Mouse (Mus musculus): ENCODE data around the gene Gak. TPM values are rescaled to one million over a fixed set of nuclear protein-coding genes. Genes with fewer than 3 reads are reported as not detected.
"Not testable (repeated sequence)": the region's sequence is repeated elsewhere in the genome, so short reads cannot be mapped to it uniquely, and the experiment has no call there.

Gene Gak
- polyA plus RNA-seq, 1 experiment from 2014 or later: 61.2 TPM

- Histone ChIP-seq H3K4me1 (replicated peaks; ENCODE audit: control insufficient read depth, insufficient read depth, low read length) (no peaks in the 10 kb centered on the region), H3K27me3 (replicated peaks; ENCODE audit: control insufficient read depth, insufficient read depth, low read length) (no peaks in the 10 kb centered on the region), H3K9me3 (ENCODE audit: control insufficient read depth) (no peaks in the 10 kb centered on the region), H3K4me3 (ENCODE audit: low read depth, low read length) (no peak overlapping the region), H3K4me2 (replicated peaks; ENCODE audit: low read depth) (no peak overlapping the region), H3K27ac (ENCODE audit: low read depth, low read length) (no peak overlapping the region), H3K9ac (ENCODE audit: low read depth, low read length) (no peak overlapping the region), H3K36me3 (ENCODE audit: control insufficient read depth, insufficient read depth) (peaks cover 66% of the 10 kb centered on the region)
- peak; percentile 42 for TF ChIP-seq CTCF (IDR thresholded peaks at IDR 0.05; ENCODE audit: low read depth)
- no peak for ATAC-seq
- 92% methylated on average over 9 of the region's 9 CpGs for WGBS
Observed at GRCm38 (mm10) chr5:108645651-108646342, 16.2 kb upstream of the Gak start.

GRCm38 (mm10) chr5:108643674-108644073 lies 14.1 kb upstream of the Gak start:
- Histone ChIP-seq H3K27me3 (replicated peaks; ENCODE audit: control insufficient read depth, insufficient read depth, low read length) (no peaks in the 10 kb centered on the region), H3K36me3 (ENCODE audit: control insufficient read depth, insufficient read depth) (peaks cover 54% of the 10 kb centered on the region), H3K4me2 (replicated peaks; ENCODE audit: low read depth) (no peak overlapping the region), H3K9ac (ENCODE audit: low read depth, low read length) (no peak overlapping the region), H3K4me3 (ENCODE audit: low read depth, low read length) (no peak overlapping the region), H3K9me3 (ENCODE audit: control insufficient read depth) (no peaks in the 10 kb centered on the region), H3K4me1 (replicated peaks; ENCODE audit: control insufficient read depth, insufficient read depth, low read length) (no peaks in the 10 kb centered on the region), H3K27ac (ENCODE audit: low read depth, low read length) (no peak overlapping the region)
- 51% methylated on average over 2 of the region's 2 CpGs for WGBS
- no peak for TF ChIP-seq CTCF (IDR thresholded peaks at IDR 0.05; ENCODE audit: low read depth)
- ATAC-seq: peak; percentile 32; the same call in 1 of the 2 replicates

- TF ChIP-seq CTCF (IDR thresholded peaks at IDR 0.05; ENCODE audit: low read depth): no peak
- no peak for ATAC-seq
- H3K9me3 ChIP-seq (ENCODE audit: control insufficient read depth): no peaks in the 10 kb centered on the region
- H3K4me2 ChIP-seq (replicated peaks; ENCODE audit: low read depth): no peak overlapping the region
- H3K27ac ChIP-seq (ENCODE audit: low read depth, low read length): no peak overlapping the region
- no peak overlapping the region for H3K4me3 ChIP-seq (ENCODE audit: low read depth, low read length)
- no peaks in the 10 kb centered on the region for H3K4me1 ChIP-seq (replicated peaks; ENCODE audit: control insufficient read depth, insufficient read depth, low read length)
- no peak overlapping the region for H3K9ac ChIP-seq (ENCODE audit: low read depth, low read length)
- H3K27me3 ChIP-seq (replicated peaks; ENCODE audit: control insufficient read depth, insufficient read depth, low read length): no peaks in the 10 kb centered on the region
- H3K36me3 ChIP-seq (ENCODE audit: control insufficient read depth, insufficient read depth): peaks cover 12% of the 10 kb centered on the region; the same call in 1 of the 2 replicates
- WGBS: 74% methylated on average over 4 of the region's 4 CpGs
Observed at GRCm38 (mm10) chr5:108636172-108636571, 6.6 kb upstream of the Gak start.

DNA sequence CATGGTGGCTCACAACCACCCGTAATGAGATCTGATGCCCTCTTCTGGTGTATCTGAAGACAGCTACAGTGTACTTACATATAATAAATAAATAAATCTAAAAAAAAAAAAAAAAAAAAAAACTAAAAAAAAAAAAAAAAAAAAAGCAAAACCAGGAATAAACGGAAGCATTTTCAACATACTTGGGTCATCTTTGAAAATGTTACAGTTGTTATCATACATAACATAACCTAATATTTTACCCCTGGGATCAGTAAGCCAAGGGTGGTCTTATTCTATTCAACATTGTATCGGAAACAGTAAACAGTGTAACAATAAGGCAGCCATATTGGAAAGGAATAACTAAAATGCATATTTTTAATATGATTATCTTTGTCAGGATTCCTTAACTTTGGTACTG lies 4.5 kb upstream of the Gak start:
- not testable (repeated sequence) for H3K27ac ChIP-seq (ENCODE audit: low read depth, low read length); H3K27me3 ChIP-seq (replicated peaks; ENCODE audit: control insufficient read depth, insufficient read depth, low read length); H3K4me2 ChIP-seq (replicated peaks; ENCODE audit: low read depth); H3K36me3 ChIP-seq (ENCODE audit: control insufficient read depth, insufficient read depth); ATAC-seq; H3K9ac ChIP-seq (ENCODE audit: low read depth, low read length); H3K4me3 ChIP-seq (ENCODE audit: low read depth, low read length); H3K4me1 ChIP-seq (replicated peaks; ENCODE audit: control insufficient read depth, insufficient read depth, low read length); H3K9me3 ChIP-seq (ENCODE audit: control insufficient read depth)
- 84% methylated on average over 2 of the region's 3 CpGs for whole genome bisulfite sequencing

DNA sequence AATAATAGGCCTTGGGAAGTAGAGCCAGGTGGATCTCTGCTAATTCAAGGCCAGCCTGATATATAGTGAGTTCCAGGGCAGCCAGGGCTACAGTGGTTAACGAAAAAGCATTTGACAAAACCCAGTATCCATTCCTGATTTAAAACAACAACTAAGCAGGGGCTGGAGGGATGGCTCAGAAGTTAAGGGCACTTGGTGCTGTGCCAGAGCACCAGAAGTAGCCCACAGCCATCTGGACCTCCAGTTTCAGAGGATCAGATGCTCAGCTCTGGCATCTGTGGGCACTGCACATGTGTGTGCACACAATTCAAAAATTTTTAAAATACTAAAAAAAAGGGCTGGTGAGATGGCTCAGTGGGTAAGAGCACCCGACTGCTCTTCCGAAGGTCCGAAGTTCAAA lies 4.1 kb upstream of the Gak start:
- H3K9me3 ChIP-seq (ENCODE audit: control insufficient read depth): no peaks in the 10 kb centered on the region
- no peak for ATAC-seq
- 80% methylated on average over 4 of the region's 4 CpGs for WGBS
- H3K27me3 ChIP-seq (replicated peaks; ENCODE audit: control insufficient read depth, insufficient read depth, low read length): no peaks in the 10 kb centered on the region
- H3K4me2 ChIP-seq (replicated peaks; ENCODE audit: low read depth): no peak overlapping the region
- peaks cover 9% of the 10 kb centered on the region; the same call in 1 of the 2 replicates for H3K4me1 ChIP-seq (replicated peaks; ENCODE audit: control insufficient read depth, insufficient read depth, low read length)
- no peak for TF ChIP-seq CTCF (IDR thresholded peaks at IDR 0.05; ENCODE audit: low read depth)
- 0 out of 2 replicates have a peak, but pooled peaks cover 4% of the 10 kb centered on the region for H3K36me3 ChIP-seq (ENCODE audit: control insufficient read depth, insufficient read depth)
- H3K27ac ChIP-seq (ENCODE audit: low read depth, low read length): no peak overlapping the region
- no peak overlapping the region for H3K9ac ChIP-seq (ENCODE audit: low read depth, low read length)
- no peak overlapping the region for H3K4me3 ChIP-seq (ENCODE audit: low read depth, low read length)

- WGBS: under 1% methylated on average over 32 of the region's 32 CpGs
- peak overlapping the region; percentile 96 for H3K9ac ChIP-seq (ENCODE audit: low read depth, low read length)
- TF ChIP-seq CTCF (IDR thresholded peaks at IDR 0.05; ENCODE audit: low read depth): no peak
- H3K4me3 ChIP-seq (ENCODE audit: low read depth, low read length): peak overlapping the region; percentile 91
- H3K4me1 ChIP-seq (replicated peaks; ENCODE audit: control insufficient read depth, insufficient read depth, low read length): peaks cover 11% of the 10 kb centered on the region
- no peaks in the 10 kb centered on the region for H3K27me3 ChIP-seq (replicated peaks; ENCODE audit: control insufficient read depth, insufficient read depth, low read length)
- peaks cover 7% of the 10 kb centered on the region for H3K36me3 ChIP-seq (ENCODE audit: control insufficient read depth, insufficient read depth)
- H3K4me2 ChIP-seq (replicated peaks; ENCODE audit: low read depth): peak overlapping the region; percentile 97
- H3K9me3 ChIP-seq (ENCODE audit: control insufficient read depth): no peaks in the 10 kb centered on the region
- H3K27ac ChIP-seq (ENCODE audit: low read depth, low read length): peak overlapping the region; percentile 97
- peak; percentile 74 for ATAC-seq
Observed at GRCm38 (mm10) chr5:108628891-108629633, 493 bp downstream of the Gak start.
